Mouse (Mus musculus): Measurements from ENCODE around the gene Dock8. TPM values are rescaled to one million over a fixed set of nuclear protein-coding genes. Genes with fewer than 3 reads are reported as not detected.

Dock8 gene
- total and polyA plus RNA-seq, 3 experiments = 16.1 to 30.1 TPM; not detected in 1

GRCm38 (mm10) chr19:25251610-25252140, 252.3 kb downstream of the Dock8 start:
- Histone ChIP-seq H3K9me3 (replicated peaks; ENCODE audit: insufficient read depth, low read length) (no peaks in the 10 kb centered on the region), H3K4me3 (ENCODE audit: control insufficient read depth in 1 of 2, insufficient read depth in 1 of 2, low read depth in 2 of 2, low read length in 2 of 2) (no peak overlapping the region), H3K79me2 (ENCODE audit: control insufficient read depth, insufficient read depth, low read length, poor library complexity) (no peaks in the 10 kb centered on the region), H3K4me1 (ENCODE audit: control insufficient read depth in 1 of 2, insufficient read depth in 2 of 2, low read length in 2 of 2) (no peaks in the 10 kb centered on the region), H3K27ac (ENCODE audit: control insufficient read depth, low read depth, low read length) (no peak overlapping the region), H3K27me3 (ENCODE audit: control insufficient read depth in 1 of 2, insufficient read depth in 2 of 2, low read length in 2 of 2) (no peaks in the 10 kb centered on the region), H3K36me3 (ENCODE audit: control insufficient read depth in 1 of 2, insufficient read depth in 2 of 2, low read length in 2 of 2) (no peaks in the 10 kb centered on the region), H3K9ac (ENCODE audit: control insufficient read depth, low read depth, low read length, poor library complexity, severe bottlenecking) (no peak overlapping the region)
- TF ChIP-seq MAX (IDR thresholded peaks at IDR 0.05; ENCODE audit: low read length) (no peak), RAD21 (IDR thresholded peaks at IDR 0.05; ENCODE audit: low read depth, low read length) (no peak), NELFE (IDR thresholded peaks at IDR 0.05; ENCODE audit: low read depth, low read length) (no peak), ELF1 (IDR thresholded peaks at IDR 0.05; ENCODE audit: low read depth, low read length) (no peak), ZKSCAN1 (IDR thresholded peaks at IDR 0.05; ENCODE audit: low read depth, low read length) (no peak), TBP (IDR thresholded peaks at IDR 0.05; ENCODE audit: low read depth, low read length) (no peak), MXI1 (IDR thresholded peaks at IDR 0.05; ENCODE audit: low read depth, low read length) (no peak), MEF2A (IDR thresholded peaks at IDR 0.05; ENCODE audit: extremely low read depth, insufficient replicate concordance, low read depth, low read length, poor library complexity, severe bottlenecking) (no peak), POLR2A (IDR thresholded peaks at IDR 0.05; ENCODE audit: control insufficient read depth in 1 of 2, insufficient read depth in 1 of 2, low read depth in 1 of 2, low read length in 2 of 2, poor library complexity in 1 of 2) (no peak), MYC (IDR thresholded peaks at IDR 0.05; ENCODE audit: low read depth, low read length) (no peak), ZNF384 (IDR thresholded peaks at IDR 0.05; ENCODE audit: low read depth, low read length) (no peak), GATA1 (IDR thresholded peaks at IDR 0.05; ENCODE audit: low read depth, low read length) (no peak), ZMIZ1 (IDR thresholded peaks at IDR 0.05; ENCODE audit: low read depth, low read length) (no peak), MYB (IDR thresholded peaks at IDR 0.05; ENCODE audit: low read depth, low read length) (no peak), USF2 (IDR thresholded peaks at IDR 0.05; ENCODE audit: borderline replicate concordance in 1 of 2, insufficient read depth in 1 of 2, low read depth in 1 of 2, low read length in 2 of 2) (no peak), NRF1 (IDR thresholded peaks at IDR 0.05; ENCODE audit: insufficient read depth, low read depth, low read length, poor library complexity, severe bottlenecking) (no peak), BHLHE40 (IDR thresholded peaks at IDR 0.05; ENCODE audit: borderline replicate concordance, low read depth, low read length) (no peak), SIN3A (IDR thresholded peaks at IDR 0.05; ENCODE audit: low read length) (no peak)
- no peak for DNase-seq (ENCODE audit: low read depth, low spot score)

Other genes starting within 250 kb of the Dock8 start
- not detected in 2 replicates for gene Pgm5, start 137.7 kb upstream of the Dock8 start, total RNA-seq (2012; rRNA removed)
- not detected for gene Pgm5, start 137.7 kb upstream of the Dock8 start, polyA plus RNA-seq (2012; ENCODE audit: insufficient read depth in 1 of 2, insufficient read length in 2 of 2, low read depth in 1 of 2, low replicate concordance in 2 of 2, missing spikeins in 1 of 2)
- 237 and 277 TPM in 2 replicates for gene Gm10053, start 123.8 kb upstream of the Dock8 start, total RNA-seq (2012; rRNA removed)
- 100 to 1,000 TPM in 1 of 2 experiments, not detected in 1; 173 TPM for gene Gm10053, start 123.8 kb upstream of the Dock8 start, polyA plus RNA-seq (2012; ENCODE audit: insufficient read depth in 1 of 2, insufficient read length in 2 of 2, low read depth in 1 of 2, low replicate concordance in 2 of 2, missing spikeins in 1 of 2)
- not detected in 2 replicates for gene Foxd4, start 98.3 kb upstream of the Dock8 start, total RNA-seq (2012; rRNA removed)
- under 1 TPM in 1 of 2 experiments, not detected in 1; 0.04 TPM for gene Foxd4, start 98.3 kb upstream of the Dock8 start, polyA plus RNA-seq (2012; ENCODE audit: insufficient read depth in 1 of 2, insufficient read length in 2 of 2, low read depth in 1 of 2, low replicate concordance in 2 of 2, missing spikeins in 1 of 2)
- gene Cbwd1, start 37.9 kb upstream of the Dock8 start, total RNA-seq (2012; rRNA removed) = 20.5 and 24.0 TPM in 2 replicates
- gene Cbwd1, start 37.9 kb upstream of the Dock8 start, polyA plus RNA-seq (2012; ENCODE audit: insufficient read depth in 1 of 2, insufficient read length in 2 of 2, low read depth in 1 of 2, low replicate concordance in 2 of 2, missing spikeins in 1 of 2) = 10 to 100 TPM in 1 of 2 experiments, not detected in 1; 14.2 TPM
- gene Kank1, start 237.4 kb downstream of the Dock8 start, total RNA-seq (2012; rRNA removed) = not detected in 2 replicates
- gene Kank1, start 237.4 kb downstream of the Dock8 start, polyA plus RNA-seq (2012; ENCODE audit: insufficient read depth in 1 of 2, insufficient read length in 2 of 2, low read depth in 1 of 2, low replicate concordance in 2 of 2, missing spikeins in 1 of 2) = not detected

All from MEL (cell line).